Mouse (Mus musculus) midbrain, embryonic 16.5 days (tissue): Measurements from ENCODE around the gene Ccdc97. TPM values are rescaled to one million over a fixed set of nuclear protein-coding genes. Genes with fewer than 3 reads are reported as not detected.

ENCODE experiments used
- ATAC-seq: fragments of 200-750 bp; cut with Nextera tagmentation; 2 replicates; pipeline ENCODE4 v1.8.0; 2017; ENCODE audit warnings: moderate TSS enrichment
- H3K27ac ChIP-seq: fragments of 300-500 bp; sonication (generic); 2 replicates; pipeline ENCODE4 v1.5.1; 2014; ENCODE audit warnings: mild to moderate bottlenecking, low read length, mixed read lengths
- H3K27me3 ChIP-seq: fragments of 300-500 bp; sonication (generic); 2 replicates; pipeline ENCODE4 v1.6.1; 2014; ENCODE audit warnings: low read depth, low read length, mixed read lengths; ENCODE audit not compliant: control insufficient read depth, insufficient read depth
- H3K36me3 ChIP-seq: fragments of 300-500 bp; sonication (generic); 2 replicates; pipeline ENCODE4 v1.6.1; 2014; ENCODE audit warnings: mild to moderate bottlenecking, low read length, moderate library complexity, mixed read lengths; ENCODE audit not compliant: control insufficient read depth, insufficient read depth
- H3K4me1 ChIP-seq: fragments of 300-500 bp; sonication (generic); 2 replicates; pipeline ENCODE4 v1.6.1; 2014; ENCODE audit warnings: mild to moderate bottlenecking, low read length, mixed read lengths; ENCODE audit not compliant: control insufficient read depth, insufficient read depth
- H3K4me2 ChIP-seq: fragments of 300-500 bp; sonication (generic); 2 replicates; pipeline ENCODE4 v1.6.1; 2014; ENCODE audit warnings: mild to moderate bottlenecking, low read length, mixed read lengths
- H3K4me3 ChIP-seq: fragments of 300-500 bp; sonication (generic); 2 replicates; pipeline ENCODE4 v1.5.1; 2014; ENCODE audit warnings: low read depth, mild to moderate bottlenecking, low read length, moderate library complexity, mixed read lengths
- H3K9ac ChIP-seq: fragments of 300-500 bp; sonication (generic); 2 replicates; pipeline ENCODE4 v1.6.1; 2014; ENCODE audit warnings: low read depth, low read length, mixed read lengths
- H3K9me3 ChIP-seq: fragments of 300-500 bp; sonication (generic); replicated peaks from 2 replicates; pipeline ENCODE4 v1.6.1; 2014; ENCODE audit warnings: mild to moderate bottlenecking, low read length, mixed read lengths; ENCODE audit not compliant: control insufficient read depth, poor library complexity, severe bottlenecking
- WGBS: fragments of 180-500 bp; shearing (Covaris S2); extraction: QIAGEN DNeasy Blood & Tissue Kit; methylation state at CpG from one replicate; pipeline ENCODE4 v1.1.7; 2014; 5-methylcytosine and 5-hydroxymethylcytosine counted together
- polyA plus RNA-seq: library from polyadenylated mRNA; unstranded; fragments of >200 nt; fragmentation: Nextera tagmentation; extraction: Ambion mirVana; gene quantifications from 2 replicates; pipeline ENCODE4 v1.2.1, GENCODE M21; 2015

The Ccdc97 gene
- 32.1 and 36.8 TPM in 2 replicates for polyA plus RNA-seq

GRCm38 (mm10) chr7:25718788-25719417 is at the start of gene Ccdc97:
Gene Ccdc97 (minus strand): TSS chr7:25719088.
- H3K9ac ChIP-seq = peak within 1 kb of the TSS; percentile 74
- peak within 1 kb of the TSS; percentile 70 for H3K4me2 ChIP-seq
- H3K4me3 ChIP-seq = peak within 1 kb of the TSS; percentile 66
- H3K27ac ChIP-seq = peak within 1 kb of the TSS; percentile 82
- H3K4me1 ChIP-seq = peaks cover 16% of the 10 kb centered on the region
- ATAC-seq = peak; percentile 87
- H3K36me3 ChIP-seq = peaks cover 45% of the 10 kb centered on the region
- H3K27me3 ChIP-seq = no peaks in the 10 kb centered on the region
- H3K9me3 ChIP-seq = no peaks in the 10 kb centered on the region
- 4% methylated on average over 32 of the region's 32 CpGs for WGBS

DNA sequence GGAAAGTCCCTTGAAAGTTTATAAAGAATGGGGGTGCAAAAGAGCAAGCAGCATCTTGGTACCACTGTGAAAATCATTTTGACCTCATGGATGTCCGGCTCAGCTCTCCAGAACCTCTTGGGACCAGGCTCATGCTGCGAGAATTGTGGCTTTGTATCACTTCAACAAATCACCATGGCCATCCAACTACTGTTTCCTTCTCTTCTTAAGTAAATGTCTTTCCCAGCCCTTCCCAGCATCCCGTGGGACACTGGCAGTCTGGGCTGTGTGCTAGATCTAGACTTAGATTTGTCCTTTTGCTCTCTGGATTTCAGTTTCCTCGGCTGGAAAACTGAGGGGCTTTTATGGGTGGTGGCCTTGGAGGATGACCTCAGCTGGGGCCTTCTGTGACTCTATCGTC is 49.3 kb upstream of the Ccdc97 start:
- Histone ChIP-seq H3K9ac (no peak overlapping the region), H3K4me1 (no peaks in the 10 kb centered on the region), H3K27me3 (no peaks in the 10 kb centered on the region), H3K36me3 (no peaks in the 10 kb centered on the region), H3K4me3 (no peak overlapping the region), H3K4me2 (no peak overlapping the region), H3K9me3 (no peaks in the 10 kb centered on the region), H3K27ac (no peak overlapping the region)
- WGBS = 89% methylated on average over 5 of the region's 5 CpGs
- ATAC-seq = no peak

DNA sequence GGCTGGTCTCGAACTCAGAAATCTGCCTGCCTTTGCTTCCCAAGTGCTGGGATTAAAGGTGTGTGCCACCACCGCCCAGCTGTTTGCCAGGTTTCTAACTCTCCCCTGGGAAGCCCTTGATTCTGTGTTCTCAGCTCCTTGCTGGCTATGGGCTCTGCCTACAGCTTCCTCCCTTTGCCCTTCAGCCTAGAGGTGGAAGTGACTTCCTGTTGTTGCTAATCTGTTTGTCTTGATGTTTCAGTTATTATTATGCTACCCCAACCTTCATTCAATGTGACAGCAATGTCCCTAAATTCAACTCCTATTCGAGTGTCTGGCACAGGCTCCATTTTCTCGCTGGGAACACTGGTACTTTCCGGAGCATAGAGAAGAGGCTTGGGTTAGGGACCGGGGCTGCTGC is 47.2 kb upstream of the Ccdc97 start:
- no peak overlapping the region for H3K4me3 ChIP-seq
- H3K27me3 ChIP-seq = no peaks in the 10 kb centered on the region
- no peak overlapping the region for H3K4me2 ChIP-seq
- H3K9me3 ChIP-seq = no peaks in the 10 kb centered on the region
- 89% methylated on average over 6 of the region's 6 CpGs for WGBS
- no peak overlapping the region for H3K9ac ChIP-seq
- no peak for ATAC-seq
- no peaks in the 10 kb centered on the region for H3K36me3 ChIP-seq
- no peaks in the 10 kb centered on the region for H3K4me1 ChIP-seq
- no peak overlapping the region for H3K27ac ChIP-seq

DNA sequence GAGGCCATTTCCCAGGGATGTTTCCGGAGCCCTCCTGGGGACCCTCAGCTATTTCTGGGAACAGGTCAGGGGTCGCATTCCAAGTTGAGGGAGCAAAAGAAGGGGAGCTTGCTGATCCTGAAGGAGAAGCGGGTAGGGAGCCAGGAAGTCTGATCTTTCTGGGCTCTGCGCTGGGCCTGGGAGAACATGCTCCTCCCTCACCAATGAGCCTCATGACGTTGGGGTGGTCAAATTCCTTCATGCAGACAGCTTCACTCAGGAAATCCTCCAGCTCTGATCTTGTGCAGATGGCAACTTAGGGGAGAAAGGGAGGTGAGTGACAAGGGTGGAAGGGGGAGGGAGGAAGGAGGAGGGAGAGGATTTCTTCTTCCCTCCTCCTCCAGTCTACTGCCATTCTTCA is 45.3 kb upstream of the Ccdc97 start:
- ATAC-seq = no peak
- no peaks in the 10 kb centered on the region for H3K36me3 ChIP-seq
- H3K4me2 ChIP-seq = no peak overlapping the region
- no peak overlapping the region for H3K4me3 ChIP-seq
- H3K9ac ChIP-seq = no peak overlapping the region
- 75% methylated on average over 5 of the region's 5 CpGs for WGBS
- H3K27ac ChIP-seq = no peak overlapping the region
- H3K27me3 ChIP-seq = no peaks in the 10 kb centered on the region
- H3K4me1 ChIP-seq = no peaks in the 10 kb centered on the region
- H3K9me3 ChIP-seq = no peaks in the 10 kb centered on the region

DNA sequence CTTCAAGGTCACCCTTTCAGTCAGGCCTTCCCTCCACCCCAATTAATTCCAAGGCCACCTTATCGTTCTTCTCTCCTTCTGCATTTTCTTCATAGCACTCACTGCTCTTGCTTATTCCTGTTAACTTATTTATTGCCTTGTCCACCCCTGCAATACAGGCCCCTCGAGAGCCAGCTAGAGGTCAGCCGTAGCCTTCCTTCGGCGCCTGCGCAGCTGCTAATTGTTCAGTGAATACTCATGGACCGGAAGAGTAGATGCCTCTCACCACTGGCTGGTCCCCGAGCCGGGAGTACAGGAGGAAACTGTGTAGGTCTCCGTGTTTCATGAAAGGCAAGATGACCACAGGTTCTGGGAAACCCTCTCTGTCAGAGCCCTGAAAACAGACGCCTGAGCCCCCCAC is 44.8 kb upstream of the Ccdc97 start:
- Histone ChIP-seq H3K4me2 (no peak overlapping the region), H3K9ac (no peak overlapping the region), H3K36me3 (no peaks in the 10 kb centered on the region), H3K9me3 (no peaks in the 10 kb centered on the region), H3K27me3 (no peaks in the 10 kb centered on the region), H3K4me3 (no peak overlapping the region), H3K4me1 (no peaks in the 10 kb centered on the region), H3K27ac (no peak overlapping the region)
- WGBS = 78% methylated on average over 11 of the region's 11 CpGs
- ATAC-seq = no peak

GRCm38 (mm10) chr7:25761354-25761753 is 42.5 kb upstream of the Ccdc97 start:
- Histone ChIP-seq H3K4me3 (no peak overlapping the region), H3K9ac (no peak overlapping the region), H3K36me3 (no peaks in the 10 kb centered on the region), H3K4me1 (no peaks in the 10 kb centered on the region), H3K9me3 (no peaks in the 10 kb centered on the region), H3K4me2 (no peak overlapping the region), H3K27ac (no peak overlapping the region), H3K27me3 (no peaks in the 10 kb centered on the region)
- no peak for ATAC-seq
- 73% methylated on average over 10 of the region's 10 CpGs for WGBS

DNA sequence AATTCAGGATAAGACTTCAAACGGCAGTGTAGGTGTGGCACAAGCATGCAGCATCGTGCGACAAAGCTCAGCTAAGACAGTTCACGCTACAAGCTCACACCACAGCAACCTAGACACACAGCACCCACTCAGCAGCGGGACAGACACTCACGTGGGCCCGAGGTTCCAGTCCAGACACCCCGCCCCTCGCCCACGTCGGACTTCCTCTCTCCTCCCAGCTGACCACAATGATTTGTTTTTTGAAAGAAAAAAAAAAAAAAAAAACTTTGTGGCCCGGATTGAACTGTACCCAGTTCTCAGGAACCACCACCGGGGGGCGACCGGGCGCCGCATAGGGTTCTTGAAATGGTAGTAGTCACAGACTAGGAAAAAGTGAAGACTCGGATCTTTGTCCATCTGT is 37.1 kb upstream of the Ccdc97 start:
- Histone ChIP-seq H3K4me2 (peak overlapping the region; percentile 92), H3K4me1 (peaks cover 20% of the 10 kb centered on the region), H3K27ac (peak overlapping the region; percentile 97), H3K4me3 (peak overlapping the region; percentile 85), H3K9ac (peak overlapping the region; percentile 66), H3K9me3 (no peaks in the 10 kb centered on the region), H3K27me3 (no peaks in the 10 kb centered on the region), H3K36me3 (no peaks in the 10 kb centered on the region)
- peak; percentile 38 for ATAC-seq
- WGBS = 0% methylated on average over 18 of the region's 18 CpGs

- Histone ChIP-seq H3K4me3 (peak overlapping the region; percentile 85), H3K27me3 (no peaks in the 10 kb centered on the region), H3K9me3 (no peaks in the 10 kb centered on the region), H3K4me1 (peaks cover 20% of the 10 kb centered on the region), H3K4me2 (peak overlapping the region; percentile 92), H3K36me3 (0 out of 2 replicates have a peak, but pooled peaks cover 2% of the 10 kb centered on the region), H3K27ac (peak overlapping the region; percentile 97), H3K9ac (peak overlapping the region; percentile 66)
- under 1% methylated on average over 15 of the region's 15 CpGs for WGBS
- peak; percentile 72 for ATAC-seq
Observed at GRCm38 (mm10) chr7:25755468-25755833, 36.6 kb upstream of the Ccdc97 start.

- peaks cover 5% of the 10 kb centered on the region; the same call in 1 of the 2 replicates for H3K36me3 ChIP-seq
- H3K9ac ChIP-seq = peak within 1 kb of the TSS; percentile 90
- WGBS = under 1% methylated on average over 55 of the region's 55 CpGs
- peak within 1 kb of the TSS; percentile 97 for H3K27ac ChIP-seq
- H3K27me3 ChIP-seq = no peaks in the 10 kb centered on the region
- peak within 1 kb of the TSS; percentile 92 for H3K4me2 ChIP-seq
- peak within 1 kb of the TSS; percentile 85 for H3K4me3 ChIP-seq
- peak; percentile 95 for ATAC-seq
- H3K9me3 ChIP-seq = no peaks in the 10 kb centered on the region
- H3K4me1 ChIP-seq = peaks cover 20% of the 10 kb centered on the region
Observed at GRCm38 (mm10) chr7:25754738-25755467, 36.0 kb upstream of the Ccdc97 start, which contains the start of gene Hnrnpul1. Gene Hnrnpul1 (minus strand): TSS chr7:25754757.
